Mouse (Mus musculus): Measurements from ENCODE around the gene Rbfox3. TPM values are rescaled to one million over a fixed set of nuclear protein-coding genes. Genes with fewer than 3 reads are reported as not detected.

Rbfox3 gene
- polyA plus RNA-seq, 1 experiment from 2014 or later, result 56.3 TPM

- H3K36me3 ChIP-seq (ENCODE audit: control insufficient read depth, insufficient read depth), result no peaks in the 10 kb centered on the region
- no peak for ATAC-seq
- peaks cover 9% of the 10 kb centered on the region for H3K4me1 ChIP-seq (replicated peaks; ENCODE audit: control insufficient read depth, insufficient read depth, low read length)
Observed at GRCm38 (mm10) chr11:118690262-118690661, 221.1 kb downstream of the Rbfox3 start.

GRCm38 (mm10) chr11:118685397-118685796, 226.0 kb downstream of the Rbfox3 start:
- H3K36me3 ChIP-seq (ENCODE audit: control insufficient read depth, insufficient read depth), result no peaks in the 10 kb centered on the region
- H3K9ac ChIP-seq (replicated peaks; ENCODE audit: low read depth, low read length), result no peak overlapping the region; the same call in 1 of the 2 replicates
- H3K9me3 ChIP-seq (ENCODE audit: control insufficient read depth, low read length), result no peaks in the 10 kb centered on the region
- H3K4me3 ChIP-seq (replicated peaks; ENCODE audit: low read length), result no peak overlapping the region
- H3K27me3 ChIP-seq (replicated peaks; ENCODE audit: control insufficient read depth, insufficient read depth, low read length), result no peaks in the 10 kb centered on the region
- no peak overlapping the region for H3K4me2 ChIP-seq (ENCODE audit: low read length)
- 11% methylated on average over 16 of the region's 16 CpGs for WGBS
- H3K4me1 ChIP-seq (replicated peaks; ENCODE audit: control insufficient read depth, insufficient read depth, low read length), result peaks cover 17% of the 10 kb centered on the region
- no peak for ATAC-seq
- no peak overlapping the region for H3K27ac ChIP-seq (ENCODE audit: low read length)

More at GRCm38 (mm10) chr11:118690262-118690661, 221.1 kb downstream of the Rbfox3 start:
- WGBS, result 86% methylated on average over 8 of the region's 8 CpGs
- no peak overlapping the region for H3K4me3 ChIP-seq (replicated peaks; ENCODE audit: low read length)
- H3K27me3 ChIP-seq (replicated peaks; ENCODE audit: control insufficient read depth, insufficient read depth, low read length), result no peaks in the 10 kb centered on the region
- no peak overlapping the region for H3K27ac ChIP-seq (ENCODE audit: low read length)
- no peak overlapping the region for H3K4me2 ChIP-seq (ENCODE audit: low read length)
- no peak overlapping the region for H3K9ac ChIP-seq (replicated peaks; ENCODE audit: low read depth, low read length)
- no peaks in the 10 kb centered on the region for H3K9me3 ChIP-seq (ENCODE audit: control insufficient read depth, low read length)

- Histone ChIP-seq H3K4me3 (replicated peaks; ENCODE audit: low read length) (no peak overlapping the region), H3K4me1 (replicated peaks; ENCODE audit: control insufficient read depth, insufficient read depth, low read length) (peaks cover 22% of the 10 kb centered on the region), H3K9me3 (ENCODE audit: control insufficient read depth, low read length) (no peaks in the 10 kb centered on the region), H3K27ac (ENCODE audit: low read length) (no peak overlapping the region), H3K36me3 (ENCODE audit: control insufficient read depth, insufficient read depth) (no peaks in the 10 kb centered on the region), H3K27me3 (replicated peaks; ENCODE audit: control insufficient read depth, insufficient read depth, low read length) (no peaks in the 10 kb centered on the region), H3K9ac (replicated peaks; ENCODE audit: low read depth, low read length) (no peak overlapping the region), H3K4me2 (ENCODE audit: low read length) (no peak overlapping the region)
- ATAC-seq, result no peak
- WGBS, result 69% methylated on average over 4 of the region's 4 CpGs
Observed at GRCm38 (mm10) chr11:118684665-118685064, 226.7 kb downstream of the Rbfox3 start.

DNA sequence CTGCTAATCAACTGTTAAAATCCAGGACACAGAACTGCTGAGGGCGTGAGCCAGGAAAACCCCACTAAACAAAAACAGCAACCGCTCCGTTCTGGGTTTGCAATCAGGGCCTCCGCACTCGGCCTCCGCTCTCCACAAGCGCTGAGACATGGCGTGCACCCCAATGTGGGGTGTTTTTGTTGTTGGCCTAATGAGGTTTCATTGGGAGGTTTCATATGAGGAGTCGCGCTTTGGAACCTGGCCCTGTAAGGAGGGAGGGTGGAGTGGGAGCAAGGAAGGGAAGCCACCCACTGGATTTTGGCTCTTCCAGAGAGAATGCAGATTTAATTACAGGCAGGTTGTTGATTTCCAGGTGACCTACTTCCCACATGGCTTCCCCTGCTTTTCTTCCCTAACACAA, 230.7 kb downstream of the Rbfox3 start:
- Histone ChIP-seq H3K36me3 (ENCODE audit: control insufficient read depth, insufficient read depth) (no peaks in the 10 kb centered on the region), H3K4me2 (ENCODE audit: low read length) (no peak overlapping the region), H3K9me3 (ENCODE audit: control insufficient read depth, low read length) (no peaks in the 10 kb centered on the region), H3K27me3 (replicated peaks; ENCODE audit: control insufficient read depth, insufficient read depth, low read length) (no peaks in the 10 kb centered on the region), H3K27ac (ENCODE audit: low read length) (no peak overlapping the region), H3K9ac (replicated peaks; ENCODE audit: low read depth, low read length) (no peak overlapping the region), H3K4me1 (replicated peaks; ENCODE audit: control insufficient read depth, insufficient read depth, low read length) (peaks cover 23% of the 10 kb centered on the region), H3K4me3 (replicated peaks; ENCODE audit: low read length) (no peak overlapping the region)
- 45% methylated on average over 10 of the region's 10 CpGs for WGBS
- ATAC-seq, result no peak

DNA sequence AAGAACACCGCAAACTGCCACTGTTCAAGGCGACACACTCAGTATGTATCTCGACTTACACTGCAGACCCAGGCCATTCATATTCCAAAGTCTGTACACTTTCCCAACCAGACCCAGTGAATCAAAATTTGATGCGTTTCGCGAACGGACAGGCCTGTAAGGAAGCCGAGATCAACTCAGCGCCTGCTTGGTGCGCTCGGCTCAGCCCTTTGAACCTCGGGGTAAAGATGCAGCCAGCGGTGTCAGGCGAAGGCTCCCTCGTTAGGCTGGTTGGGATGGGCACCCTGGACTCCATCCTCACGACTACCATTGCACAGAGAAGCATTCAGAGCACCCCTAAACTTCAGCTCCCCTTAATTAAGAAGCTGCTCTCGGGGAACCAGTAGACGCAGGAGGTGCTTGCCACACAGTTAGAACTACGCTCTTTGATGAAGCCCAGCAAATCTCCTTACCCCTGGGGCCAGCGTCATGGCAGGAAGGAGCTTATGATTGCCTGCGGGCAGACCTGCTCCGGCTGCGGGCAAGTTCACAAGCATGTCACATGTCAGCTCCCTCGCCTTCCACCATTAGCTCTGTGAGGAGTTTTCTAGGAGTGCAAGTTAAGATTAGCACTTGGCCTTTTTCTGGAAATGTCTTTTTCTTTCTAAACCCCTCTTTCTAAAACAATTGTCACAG, 231.5 kb downstream of the Rbfox3 start:
- Histone ChIP-seq H3K27me3 (replicated peaks; ENCODE audit: control insufficient read depth, insufficient read depth, low read length) (no peaks in the 10 kb centered on the region), H3K9ac (replicated peaks; ENCODE audit: low read depth, low read length) (no peak overlapping the region), H3K27ac (ENCODE audit: low read length) (no peak overlapping the region), H3K4me1 (replicated peaks; ENCODE audit: control insufficient read depth, insufficient read depth, low read length) (peaks cover 18% of the 10 kb centered on the region), H3K36me3 (ENCODE audit: control insufficient read depth, insufficient read depth) (no peaks in the 10 kb centered on the region), H3K4me2 (ENCODE audit: low read length) (no peak overlapping the region), H3K4me3 (replicated peaks; ENCODE audit: low read length) (no peak overlapping the region), H3K9me3 (ENCODE audit: control insufficient read depth, low read length) (no peaks in the 10 kb centered on the region)
- no peak for ATAC-seq
- 60% methylated on average over 24 of the region's 24 CpGs for WGBS

DNA sequence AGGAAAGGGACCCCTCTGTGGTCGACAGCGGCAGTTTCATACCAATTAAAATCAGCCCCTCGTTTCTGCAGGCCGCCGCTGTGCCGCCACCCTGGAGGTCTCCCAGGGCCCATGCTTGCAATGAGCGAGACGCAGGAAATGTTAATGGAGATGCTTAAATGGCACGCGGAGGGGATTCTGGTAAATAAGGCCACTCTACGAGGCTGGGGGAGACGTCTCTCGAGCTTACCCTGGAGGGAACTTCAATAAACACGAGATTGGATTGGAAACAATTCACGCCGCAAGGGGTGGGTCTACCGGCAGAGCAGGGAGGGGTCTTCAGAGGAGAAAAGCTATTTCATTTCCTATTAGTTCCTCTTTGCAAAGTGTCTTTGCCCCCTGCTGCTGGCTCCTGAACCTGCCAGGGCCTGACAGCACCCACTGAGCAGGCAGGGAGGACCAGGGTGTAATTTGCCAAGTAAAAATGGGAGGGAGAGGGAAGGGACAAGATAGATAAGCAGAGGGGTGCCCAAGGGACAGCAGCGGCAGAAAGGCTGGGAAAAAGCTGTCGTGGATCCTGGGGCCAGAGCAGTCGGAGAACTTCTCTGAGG, 232.8 kb downstream of the Rbfox3 start:
- H3K27ac ChIP-seq (ENCODE audit: low read length), result no peak overlapping the region
- no peak overlapping the region for H3K4me3 ChIP-seq (replicated peaks; ENCODE audit: low read length)
- no peaks in the 10 kb centered on the region for H3K36me3 ChIP-seq (ENCODE audit: control insufficient read depth, insufficient read depth)
- ATAC-seq, result no peak
- 22% methylated on average over 20 of the region's 20 CpGs for WGBS
- no peaks in the 10 kb centered on the region for H3K9me3 ChIP-seq (ENCODE audit: control insufficient read depth, low read length)
- no peak overlapping the region for H3K9ac ChIP-seq (replicated peaks; ENCODE audit: low read depth, low read length)
- H3K4me2 ChIP-seq (ENCODE audit: low read length), result no peak overlapping the region
- no peaks in the 10 kb centered on the region for H3K27me3 ChIP-seq (replicated peaks; ENCODE audit: control insufficient read depth, insufficient read depth, low read length)
- H3K4me1 ChIP-seq (replicated peaks; ENCODE audit: control insufficient read depth, insufficient read depth, low read length), result peaks cover 18% of the 10 kb centered on the region

GRCm38 (mm10) chr11:118677277-118677676, 234.1 kb downstream of the Rbfox3 start:
- ATAC-seq, result no peak
- 69% methylated on average over 8 of the region's 8 CpGs for WGBS
- H3K9me3 ChIP-seq (ENCODE audit: control insufficient read depth, low read length), result no peaks in the 10 kb centered on the region

DNA sequence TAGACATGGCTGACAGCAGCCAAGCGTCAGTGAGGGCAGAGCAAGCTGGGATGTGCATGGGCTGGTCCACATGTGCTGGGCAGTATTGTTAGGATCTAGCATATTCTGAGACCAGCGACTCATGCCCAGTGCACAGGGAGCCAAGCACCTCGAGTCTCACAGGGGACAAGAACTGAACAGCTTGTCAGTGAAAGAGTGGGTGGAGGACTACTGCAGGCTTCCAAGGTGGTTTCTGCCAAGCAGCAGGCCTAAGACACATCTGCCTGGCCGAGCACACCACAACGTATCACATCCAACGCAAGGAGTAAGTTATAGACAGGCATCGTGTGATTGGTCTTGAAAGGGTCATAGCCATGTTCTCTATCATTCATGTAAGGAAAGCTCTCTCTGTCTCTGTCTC, 235.0 kb downstream of the Rbfox3 start:
- Histone ChIP-seq H3K36me3 (ENCODE audit: control insufficient read depth, insufficient read depth) (no peaks in the 10 kb centered on the region), H3K27me3 (replicated peaks; ENCODE audit: control insufficient read depth, insufficient read depth, low read length) (no peaks in the 10 kb centered on the region), H3K4me1 (replicated peaks; ENCODE audit: control insufficient read depth, insufficient read depth, low read length) (peaks cover 18% of the 10 kb centered on the region), H3K4me3 (replicated peaks; ENCODE audit: low read length) (no peak overlapping the region), H3K9ac (replicated peaks; ENCODE audit: low read depth, low read length) (no peak overlapping the region), H3K27ac (ENCODE audit: low read length) (no peak overlapping the region), H3K4me2 (ENCODE audit: low read length) (no peak overlapping the region), H3K9me3 (ENCODE audit: control insufficient read depth, low read length) (no peaks in the 10 kb centered on the region)
- 83% methylated on average over 7 of the region's 7 CpGs for WGBS
- ATAC-seq, result no peak

More at GRCm38 (mm10) chr11:118677277-118677676, 234.1 kb downstream of the Rbfox3 start:
- Histone ChIP-seq H3K27ac (ENCODE audit: low read length) (no peak overlapping the region), H3K36me3 (ENCODE audit: control insufficient read depth, insufficient read depth) (no peaks in the 10 kb centered on the region), H3K9ac (replicated peaks; ENCODE audit: low read depth, low read length) (no peak overlapping the region), H3K4me2 (ENCODE audit: low read length) (no peak overlapping the region), H3K27me3 (replicated peaks; ENCODE audit: control insufficient read depth, insufficient read depth, low read length) (no peaks in the 10 kb centered on the region), H3K4me1 (replicated peaks; ENCODE audit: control insufficient read depth, insufficient read depth, low read length) (peaks cover 18% of the 10 kb centered on the region), H3K4me3 (replicated peaks; ENCODE audit: low read length) (no peak overlapping the region)

DNA sequence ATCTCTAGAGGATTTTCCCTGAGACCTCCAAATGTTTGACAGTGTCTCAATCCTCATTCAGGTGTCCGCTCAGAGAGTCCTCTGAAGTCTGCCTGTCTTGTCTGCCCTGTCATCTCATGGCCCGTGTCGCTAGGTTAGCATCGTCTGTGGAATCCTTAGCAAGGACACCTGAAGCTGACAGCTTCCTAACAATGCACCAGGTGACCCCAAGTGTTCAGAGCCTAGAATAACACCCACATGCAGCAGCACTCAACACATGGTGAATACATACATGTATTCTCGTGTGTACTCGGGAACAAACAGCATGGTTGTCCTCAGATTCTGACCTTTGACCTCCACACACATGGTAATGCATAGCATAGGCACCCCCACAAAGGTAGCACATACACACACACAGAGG, 239.4 kb downstream of the Rbfox3 start:
- no peak for ATAC-seq
- WGBS, result 87% methylated on average over 6 of the region's 6 CpGs
- Histone ChIP-seq H3K36me3 (ENCODE audit: control insufficient read depth, insufficient read depth) (no peaks in the 10 kb centered on the region), H3K4me3 (replicated peaks; ENCODE audit: low read length) (no peak overlapping the region), H3K4me1 (replicated peaks; ENCODE audit: control insufficient read depth, insufficient read depth, low read length) (peaks cover 6% of the 10 kb centered on the region), H3K27me3 (replicated peaks; ENCODE audit: control insufficient read depth, insufficient read depth, low read length) (no peaks in the 10 kb centered on the region), H3K4me2 (ENCODE audit: low read length) (no peak overlapping the region), H3K9me3 (ENCODE audit: control insufficient read depth, low read length) (no peaks in the 10 kb centered on the region), H3K27ac (ENCODE audit: low read length) (no peak overlapping the region), H3K9ac (replicated peaks; ENCODE audit: low read depth, low read length) (no peak overlapping the region)
